Mouse (Mus musculus) midbrain, embryonic 12.5 days (tissue): Measurements from ENCODE around the gene Prex1. TPM values are rescaled to one million over a fixed set of nuclear protein-coding genes. Genes with fewer than 3 reads are reported as not detected.

Source experiments
- ATAC-seq: fragments of 200-750 bp; cut with Nextera tagmentation; 2 replicates; pipeline ENCODE4 v1.8.0; 2017; ENCODE audit warnings: low read depth, moderate TSS enrichment, moderate library complexity; ENCODE audit not compliant: low FRiP score
- H3K27ac ChIP-seq: fragments of 300-500 bp; sonication (generic); replicated peaks from 2 replicates; pipeline ENCODE4 v1.5.1; 2016; ENCODE audit warnings: mild to moderate bottlenecking
- H3K27me3 ChIP-seq: fragments of 300-500 bp; sonication (generic); 2 replicates; pipeline ENCODE4 v1.6.1; 2016; ENCODE audit warnings: mild to moderate bottlenecking
- H3K36me3 ChIP-seq: fragments of 300-500 bp; sonication (generic); 2 replicates; pipeline ENCODE4 v1.6.1; 2016
- H3K4me1 ChIP-seq: fragments of 300-500 bp; sonication (generic); 2 replicates; pipeline ENCODE4 v1.6.1; 2016
- H3K4me2 ChIP-seq: fragments of 300-500 bp; sonication (generic); replicated peaks from 2 replicates; pipeline ENCODE4 v1.6.1; 2016; ENCODE audit warnings: mild to moderate bottlenecking, moderate library complexity
- H3K4me3 ChIP-seq: fragments of 300-500 bp; sonication (generic); 2 replicates; pipeline ENCODE4 v1.5.1; 2016; ENCODE audit warnings: mild to moderate bottlenecking
- H3K9ac ChIP-seq: fragments of 300-500 bp; sonication (generic); replicated peaks from 2 replicates; pipeline ENCODE4 v1.6.1; 2016; ENCODE audit warnings: mild to moderate bottlenecking, moderate library complexity
- H3K9me3 ChIP-seq: fragments of 300-500 bp; sonication (generic); 2 replicates; pipeline ENCODE4 v1.6.1; 2016; ENCODE audit warnings: mild to moderate bottlenecking
- WGBS: fragments of 180-500 bp; shearing (Covaris S2); methylation state at CpG from one replicate; pipeline ENCODE4 v1.1.7; 2016; 5-methylcytosine and 5-hydroxymethylcytosine counted together
- polyA plus RNA-seq: library from polyadenylated mRNA; unstranded; fragments of >200 nt; fragmentation: Nextera tagmentation; extraction: Ambion mirVana; gene quantifications from 2 replicates; pipeline ENCODE4 v1.2.1, GENCODE M21; 2016

Prex1 gene
- polyA plus RNA-seq, 1 experiment from 2014 or later = 26.2 TPM

DNA sequence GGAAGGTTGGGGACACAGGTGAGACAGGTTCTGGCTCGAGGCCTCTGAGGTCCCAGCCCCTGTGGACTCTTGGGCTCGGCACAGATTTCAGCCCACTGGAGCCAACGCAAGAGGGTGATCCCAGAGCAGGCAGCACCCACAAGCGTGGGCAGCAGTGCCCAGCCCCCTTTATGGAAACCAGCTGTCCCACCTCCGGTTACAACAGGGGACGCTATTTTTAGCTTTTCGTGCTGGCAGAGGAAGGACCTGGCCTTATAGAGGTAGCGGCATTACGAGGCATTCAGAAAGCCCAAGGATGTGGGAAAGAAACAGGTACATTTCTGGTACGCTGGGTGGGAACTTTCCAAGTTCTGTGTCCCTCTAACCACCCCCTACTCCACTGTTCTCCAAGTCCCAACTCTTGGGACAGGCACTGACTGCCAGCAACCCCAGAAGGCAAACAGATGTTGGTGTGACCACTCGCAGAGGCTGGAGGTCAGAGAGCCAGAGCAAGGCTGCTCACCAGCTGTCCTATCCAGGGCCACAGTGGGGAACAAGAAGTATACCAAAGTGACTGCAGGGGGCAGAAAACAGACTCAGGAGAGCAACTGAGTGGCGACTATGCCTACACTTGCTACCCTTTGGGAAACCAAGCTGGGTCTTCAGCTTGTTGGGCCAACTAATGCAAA, 108.3 kb downstream of the Prex1 start:
- H3K36me3 ChIP-seq = peaks cover 24% of the 10 kb centered on the region
- H3K9me3 ChIP-seq = no peaks in the 10 kb centered on the region
- ATAC-seq = no peak
- H3K4me3 ChIP-seq = no peak overlapping the region
- no peak overlapping the region for H3K9ac ChIP-seq
- WGBS = 83% methylated on average over 12 of the region's 12 CpGs
- no peaks in the 10 kb centered on the region for H3K27me3 ChIP-seq
- H3K27ac ChIP-seq = no peak overlapping the region
- peaks cover 10% of the 10 kb centered on the region; the same call in 1 of the 2 replicates for H3K4me1 ChIP-seq
- no peak overlapping the region for H3K4me2 ChIP-seq

GRCm38 (mm10) chr2:166602948-166603347, 110.7 kb downstream of the Prex1 start:
- no peaks in the 10 kb centered on the region for H3K9me3 ChIP-seq
- H3K4me2 ChIP-seq = no peak overlapping the region
- ATAC-seq = no peak
- H3K9ac ChIP-seq = no peak overlapping the region
- no peak overlapping the region for H3K4me3 ChIP-seq
- H3K27me3 ChIP-seq = no peaks in the 10 kb centered on the region
- H3K36me3 ChIP-seq = peaks cover 24% of the 10 kb centered on the region
- 0 out of 2 replicates have a peak, but pooled peaks cover 6% of the 10 kb centered on the region for H3K4me1 ChIP-seq
- WGBS = 98% methylated on average over 3 of the region's 3 CpGs
- no peak overlapping the region for H3K27ac ChIP-seq

DNA sequence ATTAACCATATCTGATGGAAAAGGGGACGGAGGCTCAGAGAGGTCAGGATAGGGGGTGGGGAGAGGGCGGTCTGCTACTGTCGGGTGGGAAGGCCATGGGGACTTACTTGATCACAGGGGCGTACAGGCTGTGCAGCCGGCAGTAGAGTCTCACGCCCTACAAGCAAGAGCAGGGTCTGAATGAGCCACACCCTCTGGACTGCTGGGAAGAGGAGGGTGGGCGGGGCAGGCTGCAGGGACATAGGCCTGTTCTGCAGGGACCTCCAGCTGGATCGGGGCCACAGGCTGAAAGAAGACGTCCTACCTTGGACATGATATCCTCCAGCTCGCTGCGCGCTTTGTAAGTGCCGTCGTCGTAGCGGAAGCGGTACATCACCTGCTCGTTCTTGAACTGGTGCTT, 112.2 kb downstream of the Prex1 start:
- peaks cover 24% of the 10 kb centered on the region for H3K36me3 ChIP-seq
- 91% methylated on average over 18 of the region's 18 CpGs for WGBS
- no peak for ATAC-seq

GRCm38 (mm10) chr2:166598453-166599155, 115.0 kb downstream of the Prex1 start:
- no peak overlapping the region for H3K9ac ChIP-seq
- no peaks in the 10 kb centered on the region for H3K4me1 ChIP-seq
- no peak overlapping the region for H3K4me3 ChIP-seq
- H3K27ac ChIP-seq = no peak overlapping the region
- H3K9me3 ChIP-seq = no peaks in the 10 kb centered on the region
- peaks cover 31% of the 10 kb centered on the region for H3K36me3 ChIP-seq
- no peak for ATAC-seq
- H3K27me3 ChIP-seq = no peaks in the 10 kb centered on the region
- WGBS = 93% methylated on average over 12 of the region's 12 CpGs
- H3K4me2 ChIP-seq = no peak overlapping the region

More for the DNA sequence above, 112.2 kb downstream of the Prex1 start:
- H3K27me3 ChIP-seq = no peaks in the 10 kb centered on the region
- H3K4me2 ChIP-seq = no peak overlapping the region
- H3K9me3 ChIP-seq = no peaks in the 10 kb centered on the region
- H3K9ac ChIP-seq = no peak overlapping the region
- H3K4me3 ChIP-seq = no peak overlapping the region
- H3K4me1 ChIP-seq = 0 out of 2 replicates have a peak, but pooled peaks cover 3% of the 10 kb centered on the region
- H3K27ac ChIP-seq = no peak overlapping the region

GRCm38 (mm10) chr2:166597763-166598162, 115.9 kb downstream of the Prex1 start:
- no peak overlapping the region for H3K27ac ChIP-seq
- no peaks in the 10 kb centered on the region for H3K27me3 ChIP-seq
- ATAC-seq = no peak
- no peak overlapping the region for H3K4me3 ChIP-seq
- no peak overlapping the region for H3K9ac ChIP-seq
- no peaks in the 10 kb centered on the region for H3K4me1 ChIP-seq
- WGBS = 81% methylated on average over 6 of the region's 6 CpGs
- H3K4me2 ChIP-seq = no peak overlapping the region
- H3K36me3 ChIP-seq = peaks cover 28% of the 10 kb centered on the region
- no peaks in the 10 kb centered on the region for H3K9me3 ChIP-seq

DNA sequence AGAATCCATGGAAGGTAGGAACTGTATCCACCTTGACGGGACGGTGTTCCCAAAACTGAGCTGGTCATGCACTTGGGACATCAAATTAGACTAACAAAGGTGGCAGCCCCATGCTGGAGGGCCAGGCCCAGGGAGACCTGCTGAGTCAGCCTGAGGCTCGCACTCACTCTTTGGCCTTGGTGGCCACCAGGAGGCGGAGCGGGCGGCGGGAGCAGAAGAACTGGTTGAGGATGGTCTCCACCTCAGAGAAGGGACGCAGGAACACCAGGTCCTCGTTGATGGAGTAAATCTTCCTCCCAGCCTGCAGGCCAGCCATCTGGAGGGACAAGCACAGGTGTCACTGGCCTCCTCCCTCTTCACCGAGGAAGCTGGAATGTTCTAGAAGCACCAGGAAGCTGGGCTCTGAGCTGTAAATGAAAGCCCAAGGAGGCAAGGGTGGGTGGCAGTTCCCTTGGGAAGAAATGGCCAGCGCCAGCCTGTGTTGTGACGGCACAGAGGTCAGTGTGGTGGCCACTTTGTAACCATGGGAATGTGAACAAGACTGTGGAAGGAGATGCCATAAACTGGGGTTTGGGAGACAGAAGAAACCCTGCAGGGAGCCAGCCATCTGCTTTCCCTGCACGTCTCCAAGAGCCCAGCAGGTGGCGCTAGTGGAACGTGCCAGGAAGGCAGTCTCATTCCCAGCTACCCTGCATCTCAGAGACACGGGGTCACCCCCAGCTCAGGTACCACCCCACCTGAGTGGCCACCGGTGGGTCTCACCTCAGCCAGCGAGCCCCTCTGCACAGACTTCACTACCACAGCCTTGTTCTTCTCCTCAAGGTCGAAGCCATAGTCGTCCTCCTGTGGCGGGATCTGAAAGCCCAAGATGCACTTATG, 121.4 kb downstream of the Prex1 start:
- Histone ChIP-seq H3K27me3 (no peaks in the 10 kb centered on the region), H3K4me3 (no peak overlapping the region), H3K4me1 (no peaks in the 10 kb centered on the region), H3K4me2 (no peak overlapping the region), H3K27ac (no peak overlapping the region), H3K9ac (no peak overlapping the region), H3K9me3 (no peaks in the 10 kb centered on the region), H3K36me3 (peaks cover 25% of the 10 kb centered on the region; the same call in 1 of the 2 replicates)
- ATAC-seq = peak; percentile 60; the same call in 1 of the 2 replicates
- 45% methylated on average over 21 of the region's 21 CpGs for WGBS

DNA sequence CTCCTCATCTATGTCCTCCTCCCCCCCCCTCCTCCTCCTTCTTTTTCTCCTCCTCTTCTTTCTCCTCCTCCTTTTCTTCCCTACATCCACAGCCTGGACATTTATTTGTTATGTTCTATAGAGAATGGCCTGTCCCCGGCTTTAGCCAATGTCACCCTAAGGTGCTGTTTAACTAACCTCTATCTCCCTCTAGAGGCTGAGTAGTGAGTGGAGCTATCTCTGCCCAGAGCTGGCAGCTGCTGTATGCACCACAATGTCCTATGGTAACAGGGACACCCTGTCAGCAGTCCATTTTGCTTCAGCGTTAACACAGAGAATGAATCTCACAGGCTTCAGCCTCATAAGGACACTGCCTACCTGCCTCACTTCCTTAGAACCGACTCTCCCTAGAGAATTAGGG, 129.1 kb downstream of the Prex1 start:
- 90% methylated on average over 3 of the region's 3 CpGs for WGBS
- no peak for ATAC-seq
- no peaks in the 10 kb centered on the region for H3K4me1 ChIP-seq
- H3K36me3 ChIP-seq = peaks cover 77% of the 10 kb centered on the region
- H3K4me3 ChIP-seq = no peak overlapping the region
- no peaks in the 10 kb centered on the region for H3K9me3 ChIP-seq
- H3K27me3 ChIP-seq = no peaks in the 10 kb centered on the region
- no peak overlapping the region for H3K4me2 ChIP-seq
- H3K27ac ChIP-seq = no peak overlapping the region
- H3K9ac ChIP-seq = no peak overlapping the region

DNA sequence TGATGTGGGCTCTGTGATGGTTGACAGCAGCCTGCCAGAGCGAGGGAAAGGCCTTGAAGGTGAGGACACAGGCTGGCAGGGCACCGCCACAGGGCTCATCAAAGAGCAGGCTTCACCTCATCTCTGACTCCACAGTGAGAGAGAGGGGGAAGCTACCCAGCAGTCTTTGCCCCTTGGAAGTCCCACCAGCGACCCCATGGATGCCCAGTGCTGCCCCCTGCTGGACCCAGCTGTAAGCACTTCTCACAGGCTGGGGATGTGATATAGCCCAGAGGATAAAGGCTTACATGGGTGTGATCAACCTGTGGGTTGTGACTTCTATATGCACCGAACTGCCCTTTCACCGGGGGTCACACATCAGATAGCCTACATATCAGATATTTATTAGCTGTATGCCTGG, 130.3 kb downstream of the Prex1 start:
- ATAC-seq = no peak
- 88% methylated on average over 5 of the region's 5 CpGs for WGBS
- H3K9me3 ChIP-seq = no peaks in the 10 kb centered on the region
- H3K36me3 ChIP-seq = peaks cover 75% of the 10 kb centered on the region
- H3K4me3 ChIP-seq = no peak overlapping the region
- no peak overlapping the region for H3K27ac ChIP-seq
- no peaks in the 10 kb centered on the region for H3K27me3 ChIP-seq
- H3K4me1 ChIP-seq = no peaks in the 10 kb centered on the region
- H3K4me2 ChIP-seq = no peak overlapping the region
- H3K9ac ChIP-seq = no peak overlapping the region

GRCm38 (mm10) chr2:166581881-166582583, 131.6 kb downstream of the Prex1 start:
- H3K4me2 ChIP-seq = no peak overlapping the region
- 95% methylated on average over 21 of the region's 21 CpGs for WGBS
- H3K36me3 ChIP-seq = peaks cover 82% of the 10 kb centered on the region
- H3K9ac ChIP-seq = no peak overlapping the region
- H3K4me3 ChIP-seq = no peak overlapping the region
- H3K27ac ChIP-seq = no peak overlapping the region
- H3K9me3 ChIP-seq = no peaks in the 10 kb centered on the region
- ATAC-seq = no peak
- H3K4me1 ChIP-seq = no peaks in the 10 kb centered on the region
- no peaks in the 10 kb centered on the region for H3K27me3 ChIP-seq

GRCm38 (mm10) chr2:166579793-166580192, 133.8 kb downstream of the Prex1 start:
- Histone ChIP-seq H3K4me3 (no peak overlapping the region), H3K27me3 (no peaks in the 10 kb centered on the region), H3K9ac (no peak overlapping the region), H3K4me2 (no peak overlapping the region), H3K9me3 (no peaks in the 10 kb centered on the region), H3K4me1 (peaks cover 5% of the 10 kb centered on the region; the same call in 1 of the 2 replicates), H3K36me3 (peaks cover 63% of the 10 kb centered on the region), H3K27ac (no peak overlapping the region)
- 93% methylated on average over 5 of the region's 5 CpGs for WGBS
- no peak for ATAC-seq

- no peaks in the 10 kb centered on the region for H3K9me3 ChIP-seq
- WGBS = 92% methylated on average over 10 of the region's 10 CpGs
- no peak overlapping the region for H3K4me2 ChIP-seq
- no peak overlapping the region for H3K4me3 ChIP-seq
- ATAC-seq = no peak
- H3K9ac ChIP-seq = no peak overlapping the region
- peaks cover 5% of the 10 kb centered on the region; the same call in 1 of the 2 replicates for H3K4me1 ChIP-seq
- H3K27me3 ChIP-seq = no peaks in the 10 kb centered on the region
- H3K27ac ChIP-seq = no peak overlapping the region
- H3K36me3 ChIP-seq = peaks cover 60% of the 10 kb centered on the region
These were observed 134.3 kb downstream of the Prex1 start for GRCm38 (mm10) chr2:166579361-166579760.
